Mouse (Mus musculus) embryonic facial prominence, embryonic 11.5 days (tissue): ENCODE results near the gene Pla2g2f. TPM values are rescaled to one million over a fixed set of nuclear protein-coding genes. Genes with fewer than 3 reads are reported as not detected.

ENCODE experiments used
- ATAC-seq: fragments of 200-750 bp; cut with Nextera tagmentation; replicated peaks from 2 replicates; pipeline ENCODE4 v1.8.0; 2017; ENCODE audit warnings: low read depth; ENCODE audit not compliant: insufficient number of reproducible peaks, low FRiP score, low TSS enrichment
- DNase-seq: peaks from one replicate; pipeline ENCODE4 v3.0.0-alpha.2; 2015; ENCODE audit warnings: low spot score
- H3K27ac ChIP-seq: fragments of 300-500 bp; sonication (generic); replicated peaks from 2 replicates; pipeline ENCODE4 v1.5.1; 2014; ENCODE audit warnings: mild to moderate bottlenecking, low read depth, low read length, control low read depth
- H3K27me3 ChIP-seq: fragments of 300-500 bp; sonication (generic); 2 replicates; pipeline ENCODE4 v1.6.1; 2014; ENCODE audit warnings: mild to moderate bottlenecking, low read length, moderate library complexity, mixed read lengths; ENCODE audit not compliant: control insufficient read depth, insufficient read depth
- H3K36me3 ChIP-seq: fragments of 300-500 bp; sonication (generic); replicated peaks from 2 replicates; pipeline ENCODE4 v1.6.1; 2014; ENCODE audit warnings: low read depth, mild to moderate bottlenecking, low read length, moderate library complexity, mixed read lengths; ENCODE audit not compliant: control insufficient read depth, insufficient read depth
- H3K4me1 ChIP-seq: fragments of 300-500 bp; sonication (generic); 2 replicates; pipeline ENCODE4 v1.6.1; 2014; ENCODE audit warnings: low read length, mixed read lengths; ENCODE audit not compliant: control insufficient read depth, insufficient read depth
- H3K4me2 ChIP-seq: fragments of 300-500 bp; sonication (generic); 2 replicates; pipeline ENCODE4 v1.6.1; 2014; ENCODE audit warnings: low read depth, mild to moderate bottlenecking, control low read depth, low read length, moderate library complexity
- H3K4me3 ChIP-seq: fragments of 300-500 bp; sonication (generic); 2 replicates; pipeline ENCODE4 v1.5.1; 2014; ENCODE audit warnings: low read depth, low read length, control low read depth
- H3K9ac ChIP-seq: fragments of 300-500 bp; sonication (generic); replicated peaks from 2 replicates; pipeline ENCODE4 v1.6.1; 2014; ENCODE audit warnings: mild to moderate bottlenecking, control low read depth, low read length
- H3K9me3 ChIP-seq: fragments of 300-500 bp; sonication (generic); replicated peaks from 2 replicates; pipeline ENCODE4 v1.6.1; 2016; ENCODE audit warnings: mild to moderate bottlenecking, low read length, inconsistent platforms, mixed read lengths; ENCODE audit not compliant: control insufficient read depth
- WGBS: fragments of 180-500 bp; shearing (Covaris S2); extraction: QIAGEN DNeasy Blood & Tissue Kit; methylation state at CpG from one replicate; pipeline ENCODE4 v1.1.7; 2014; 5-methylcytosine and 5-hydroxymethylcytosine counted together
- polyA plus RNA-seq: library from polyadenylated mRNA; unstranded; fragments of >200 nt; fragmentation: Nextera tagmentation; extraction: Ambion mirVana; gene quantifications from 2 replicates; pipeline ENCODE4 v1.2.1, GENCODE M21; 2014

Gene Pla2g2f
- polyA plus RNA-seq, 1 experiment from 2014 or later, result not detected

DNA sequence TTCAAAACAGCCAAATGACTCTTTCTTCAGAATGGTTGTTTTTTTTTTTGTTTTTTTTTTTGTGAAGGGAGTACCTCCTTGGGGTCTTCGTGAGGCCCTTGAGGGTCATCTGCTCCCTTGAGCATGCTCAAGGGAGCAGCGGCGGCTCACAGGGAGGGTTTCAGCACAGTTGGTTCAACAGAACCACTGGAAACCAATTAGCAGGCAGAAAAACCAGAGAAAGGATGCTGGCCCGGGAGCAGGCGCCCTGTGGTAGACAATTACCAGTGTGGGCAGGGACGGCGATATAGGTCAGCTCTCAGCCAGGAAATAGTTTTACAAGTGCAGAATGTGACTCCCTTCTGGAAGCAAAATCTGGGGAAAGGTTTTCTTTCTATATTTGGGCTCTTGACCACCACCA is 53.8 kb downstream of the Pla2g2f start:
- ATAC-seq, result no peak
- no peak overlapping the region for H3K27ac ChIP-seq
- 60% methylated on average over 7 of the region's 7 CpGs for WGBS

DNA sequence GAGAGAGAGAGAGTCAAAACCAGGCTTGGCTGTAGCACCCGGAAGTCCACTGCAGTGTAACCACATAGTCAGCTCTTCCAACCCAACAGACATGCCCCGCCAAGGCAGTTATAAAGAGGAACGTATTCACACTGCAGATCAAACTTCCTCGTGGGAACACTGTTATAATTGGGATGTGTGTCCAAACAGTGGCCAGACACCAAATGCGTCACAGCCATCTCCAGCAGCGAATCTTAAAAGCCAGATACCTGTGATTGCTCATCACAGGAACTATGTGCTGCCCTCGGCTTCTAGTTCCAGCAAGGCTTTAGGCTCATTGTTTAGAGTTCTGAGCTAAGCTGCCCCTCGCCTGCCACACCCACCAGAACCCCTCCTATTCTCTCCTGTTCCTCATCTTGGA is 54.9 kb downstream of the Pla2g2f start:
- no peaks in the 10 kb centered on the region for H3K27me3 ChIP-seq
- ATAC-seq, result no peak

More for the DNA sequence above, 53.8 kb downstream of the Pla2g2f start:
- H3K36me3 ChIP-seq, result no peaks in the 10 kb centered on the region
- no peak for DNase-seq
- H3K9me3 ChIP-seq, result no peaks in the 10 kb centered on the region
- H3K27me3 ChIP-seq, result no peaks in the 10 kb centered on the region
- no peaks in the 10 kb centered on the region for H3K4me1 ChIP-seq
- no peak overlapping the region for H3K9ac ChIP-seq
- H3K4me2 ChIP-seq, result no peak overlapping the region
- H3K4me3 ChIP-seq, result no peak overlapping the region

DNA sequence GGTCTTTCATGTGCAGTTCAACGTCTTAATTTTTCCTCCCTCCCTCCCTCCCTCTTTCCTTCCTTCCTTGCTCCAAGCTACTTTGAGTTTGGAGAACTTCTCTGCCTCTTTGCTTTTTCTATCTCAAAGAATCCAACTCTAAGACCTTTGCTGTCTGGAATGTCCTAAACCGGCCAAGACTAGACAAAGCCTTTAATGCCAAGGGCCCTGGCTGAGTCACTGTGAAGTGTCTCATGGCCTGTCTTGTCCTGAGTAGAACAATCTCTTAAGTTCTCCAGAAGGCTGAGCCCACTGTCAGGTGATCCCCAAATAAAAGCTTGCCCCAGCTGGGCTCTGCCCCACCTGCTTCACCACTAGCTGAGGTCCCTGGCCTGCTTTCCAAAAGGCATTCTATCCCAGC is 55.4 kb downstream of the Pla2g2f start:
- WGBS, result 63% methylated on average over 2 of the region's 2 CpGs
- no peak overlapping the region for H3K9ac ChIP-seq
- no peaks in the 10 kb centered on the region for H3K4me1 ChIP-seq
- no peaks in the 10 kb centered on the region for H3K9me3 ChIP-seq
- no peak overlapping the region for H3K4me3 ChIP-seq
- DNase-seq, result no peak
- ATAC-seq, result no peak
- no peak overlapping the region for H3K4me2 ChIP-seq
- no peaks in the 10 kb centered on the region for H3K36me3 ChIP-seq
- H3K27ac ChIP-seq, result no peak overlapping the region
- no peaks in the 10 kb centered on the region for H3K27me3 ChIP-seq

More for the DNA sequence above, 54.9 kb downstream of the Pla2g2f start:
- Histone ChIP-seq H3K4me3 (no peak overlapping the region), H3K9ac (no peak overlapping the region), H3K4me2 (no peak overlapping the region), H3K27ac (no peak overlapping the region), H3K36me3 (no peaks in the 10 kb centered on the region), H3K9me3 (no peaks in the 10 kb centered on the region), H3K4me1 (no peaks in the 10 kb centered on the region)
- no peak for DNase-seq
- WGBS, result 79% methylated on average over 8 of the region's 8 CpGs

DNA sequence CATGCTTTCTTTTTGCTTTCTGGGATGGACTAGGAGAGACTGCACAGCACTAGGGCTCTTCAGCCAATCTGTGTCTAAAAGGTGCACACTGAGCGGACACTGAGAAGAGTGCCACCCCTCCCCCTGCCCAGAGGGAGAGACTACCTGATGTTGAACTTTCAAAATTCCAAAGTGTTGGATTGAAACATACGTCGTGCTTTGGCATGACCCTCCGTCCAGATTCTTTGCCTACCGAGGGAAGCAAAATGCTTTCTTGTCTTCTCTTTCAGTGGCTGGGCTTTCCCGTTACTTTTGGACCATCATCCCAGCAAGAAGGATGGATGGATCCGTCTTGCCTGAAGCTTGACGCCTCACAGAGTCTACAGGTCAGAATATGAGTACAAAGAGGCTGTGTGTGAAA is 56.3 kb downstream of the Pla2g2f start:
- H3K4me3 ChIP-seq, result no peak overlapping the region
- no peak overlapping the region for H3K4me2 ChIP-seq
- WGBS, result 65% methylated on average over 8 of the region's 8 CpGs
- no peaks in the 10 kb centered on the region for H3K36me3 ChIP-seq
- no peaks in the 10 kb centered on the region for H3K27me3 ChIP-seq
- no peak overlapping the region for H3K9ac ChIP-seq
- no peak for ATAC-seq
- DNase-seq, result no peak
- no peak overlapping the region for H3K27ac ChIP-seq
- no peaks in the 10 kb centered on the region for H3K4me1 ChIP-seq
- H3K9me3 ChIP-seq, result no peaks in the 10 kb centered on the region

Other genes with a start within 250 kb of the Pla2g2f start
- 0.11 and 0.24 TPM in 2 replicates for gene Vwa5b1, start 121.7 kb downstream of the Pla2g2f start, polyA plus RNA-seq
- 0.28 and 0.48 TPM in 2 replicates for gene Pla2g2c, start 32.8 kb downstream of the Pla2g2f start, polyA plus RNA-seq
- gene Ubxn10, start 20.5 kb downstream of the Pla2g2f start, polyA plus RNA-seq, result 1.1 and 1.4 TPM in 2 replicates
- gene Pla2g2d, start 18.1 kb upstream of the Pla2g2f start, polyA plus RNA-seq, result 0.43 and 1.1 TPM in 2 replicates
- 0.87 and 1.5 TPM in 2 replicates for gene Pla2g5, start 105.9 kb upstream of the Pla2g2f start, polyA plus RNA-seq
- gene Gm13030, start 116.3 kb upstream of the Pla2g2f start, polyA plus RNA-seq, result not detected in 2 replicates
- gene Pla2g2e, start 120.3 kb upstream of the Pla2g2f start, polyA plus RNA-seq, result not detected in 2 replicates
- 3.9 and 4.2 TPM in 2 replicates for gene Otud3, start 156.3 kb upstream of the Pla2g2f start, polyA plus RNA-seq
- not detected in 2 replicates for gene Rnf186, start 209.5 kb upstream of the Pla2g2f start, polyA plus RNA-seq
- 1.7 and 2.2 TPM in 2 replicates for gene Tmco4, start 215.3 kb upstream of the Pla2g2f start, polyA plus RNA-seq